Mouse (Mus musculus) myocyte (in vitro differentiated cells): ENCODE measurements around the gene Dusp12. TPM values are rescaled to one million over a fixed set of nuclear protein-coding genes. Genes with fewer than 3 reads are reported as not detected.

ENCODE experiments used
- H3K27me3 ChIP-seq: one replicate; pipeline ENCODE4 v1.6.1; 2011; ENCODE audit not compliant: control insufficient read depth, insufficient read depth, insufficient read length
- H3K36me3 ChIP-seq: one replicate; pipeline ENCODE4 v1.6.1; 2011; ENCODE audit not compliant: control insufficient read depth, insufficient read depth
- H3K4me2 ChIP-seq: one replicate; pipeline ENCODE4 v1.6.1; 2011; ENCODE audit warnings: low read depth, control low read depth
- H3K4me3 ChIP-seq: one replicate; pipeline ENCODE4 v1.5.1; 2011; ENCODE audit warnings: mild to moderate bottlenecking, control low read depth, moderate library complexity
- H3K79me2 ChIP-seq: one replicate; pipeline ENCODE4 v1.6.1; 2011; ENCODE audit not compliant: control insufficient read depth, insufficient read depth
- H3ac ChIP-seq: one replicate; pipeline ENCODE4 v1.6.1; 2011; ENCODE audit not compliant: control insufficient read depth, insufficient read length
- CEBPB ChIP-seq: IDR thresholded peaks from 2 replicates; pipeline ENCODE4 v1.6.1; 2011; ENCODE audit warnings: mild to moderate bottlenecking, moderate library complexity; ENCODE audit not compliant: poor library complexity, insufficient read depth, severe bottlenecking
- E2F4 ChIP-seq: IDR thresholded peaks from one replicate; pipeline ENCODE4 v1.6.1; 2011; ENCODE audit warnings: mild to moderate bottlenecking, control low read depth, moderate library complexity; ENCODE audit not compliant: insufficient read depth
- MAX ChIP-seq: IDR thresholded peaks from one replicate; pipeline ENCODE4 v1.6.1; 2011; ENCODE audit warnings: low read depth, mild to moderate bottlenecking, control low read depth
- MYOD1 ChIP-seq, 3 experiments: IDR thresholded peaks; one replicate each; pipeline ENCODE4 v1.6.1; 2011; ENCODE audit warnings: control low read depth in 2 of 3, low read depth in 2 of 3, mild to moderate bottlenecking in 2 of 3, moderate library complexity in 1 of 3; ENCODE audit not compliant: insufficient read length in 2 of 3, control insufficient read depth in 1 of 3
- MYOG ChIP-seq, 3 experiments: IDR thresholded peaks; one replicate each; pipeline ENCODE4 v1.6.1; 2011; ENCODE audit warnings: control low read depth in 2 of 3, low read depth in 2 of 3, mild to moderate bottlenecking in 2 of 3; ENCODE audit not compliant: insufficient read length in 2 of 3, control insufficient read depth in 1 of 3, insufficient read depth in 1 of 3
- POLR2A ChIP-seq: IDR thresholded peaks from one replicate; pipeline ENCODE4 v1.6.1; 2011; ENCODE audit warnings: low read depth, mild to moderate bottlenecking, control low read depth, moderate library complexity; ENCODE audit not compliant: insufficient read length
- POLR2AphosphoS2 ChIP-seq: IDR thresholded peaks from one replicate; pipeline ENCODE4 v1.6.1; 2011; ENCODE audit warnings: low read depth, control low read depth; ENCODE audit not compliant: insufficient read length
- REST ChIP-seq: IDR thresholded peaks from one replicate; pipeline ENCODE4 v1.6.1; 2011; ENCODE audit warnings: mild to moderate bottlenecking, control low read depth, moderate library complexity; ENCODE audit not compliant: insufficient read depth, insufficient read length
- SRF ChIP-seq: IDR thresholded peaks from one replicate; pipeline ENCODE4 v1.6.1; 2011; ENCODE audit warnings: low read depth; ENCODE audit not compliant: control insufficient read depth, insufficient read length
- TCF12 ChIP-seq: IDR thresholded peaks from one replicate; pipeline ENCODE4 v1.6.1; 2011; ENCODE audit warnings: mild to moderate bottlenecking, control low read depth; ENCODE audit not compliant: poor library complexity, insufficient read depth, severe bottlenecking
- TCF3 ChIP-seq: IDR thresholded peaks from one replicate; pipeline ENCODE4 v1.6.1; 2011; ENCODE audit warnings: low read depth, control low read depth; ENCODE audit not compliant: insufficient read length
- USF1 ChIP-seq: IDR thresholded peaks from one replicate; pipeline ENCODE4 v1.6.1; 2011; ENCODE audit warnings: low read depth, mild to moderate bottlenecking, control low read depth, moderate library complexity
- polyA plus RNA-seq: library from polyadenylated mRNA; unstranded; fragments of >200 nt; fragmentation: generic; extraction: Trizol; gene quantifications from one replicate; pipeline ENCODE4 v1.2.1, GENCODE M21; 2012; ENCODE audit warnings: missing spikeins

Gene Dusp12
- polyA plus RNA-seq, 1 experiment = 26.8 TPM

- TF ChIP-seq MAX (no peak), MYOD1 (IDR thresholded peaks at IDR 0.05; ENCODE audit: control insufficient read depth in 1 of 3, insufficient read length in 2 of 3, low read depth in 2 of 3) (no peak)
- Histone ChIP-seq H3K36me3 (no peaks in the 10 kb centered on the region), H3K27me3 (no peaks in the 10 kb centered on the region), H3K4me2 (peak overlapping the region; percentile 53), H3ac (no peak overlapping the region), H3K79me2 (no peaks in the 10 kb centered on the region), H3K4me3 (no peak overlapping the region)
Measured at GRCm38 (mm10) chr1:170900799-170901467, 15.6 kb upstream of the Dusp12 start.

- no peaks in the 10 kb centered on the region for H3K27me3 ChIP-seq
Measured at GRCm38 (mm10) chr1:170898413-170899075, 13.2 kb upstream of the Dusp12 start.

GRCm38 (mm10) chr1:170896651-170897281, 11.4 kb upstream of the Dusp12 start:
- no peaks in the 10 kb centered on the region for H3K79me2 ChIP-seq
- H3K27me3 ChIP-seq = no peaks in the 10 kb centered on the region
- H3K4me3 ChIP-seq = no peak overlapping the region
- no peak overlapping the region for H3K4me2 ChIP-seq
- H3ac ChIP-seq = no peak overlapping the region
- TF ChIP-seq TCF3 = no peak
- no peak for TF ChIP-seq E2F4
- TF ChIP-seq POLR2A = no peak
- no peak for TF ChIP-seq REST
- TF ChIP-seq MAX = no peak
- TF ChIP-seq TCF12 = no peak
- TF ChIP-seq MYOD1 (IDR thresholded peaks at IDR 0.05; ENCODE audit: control insufficient read depth in 1 of 3, insufficient read length in 2 of 3, low read depth in 2 of 3) = no peak
- no peak for TF ChIP-seq POLR2AphosphoS2
- TF ChIP-seq MYOG (IDR thresholded peaks at IDR 0.05; ENCODE audit: control insufficient read depth in 1 of 3, insufficient read depth in 1 of 3, insufficient read length in 2 of 3, low read depth in 2 of 3) = no peak
- no peak for TF ChIP-seq CEBPB
- no peak for TF ChIP-seq USF1
- TF ChIP-seq SRF = no peak
- H3K36me3 ChIP-seq = no peaks in the 10 kb centered on the region

More at GRCm38 (mm10) chr1:170898413-170899075, 13.2 kb upstream of the Dusp12 start:
- H3K36me3 ChIP-seq = no peaks in the 10 kb centered on the region
- H3K4me3 ChIP-seq = no peak overlapping the region
- no peaks in the 10 kb centered on the region for H3K79me2 ChIP-seq
- H3K4me2 ChIP-seq = no peak overlapping the region
- no peak overlapping the region for H3ac ChIP-seq
- TF ChIP-seq POLR2A = no peak
- TF ChIP-seq MYOG (IDR thresholded peaks at IDR 0.05; ENCODE audit: control insufficient read depth in 1 of 3, insufficient read depth in 1 of 3, insufficient read length in 2 of 3, low read depth in 2 of 3) = no peak
- TF ChIP-seq TCF12 = no peak
- no peak for TF ChIP-seq E2F4
- TF ChIP-seq REST = no peak
- TF ChIP-seq USF1 = no peak
- no peak for TF ChIP-seq SRF
- TF ChIP-seq MYOD1 (IDR thresholded peaks at IDR 0.05; ENCODE audit: control insufficient read depth in 1 of 3, insufficient read length in 2 of 3, low read depth in 2 of 3) = no peak
- TF ChIP-seq CEBPB = no peak

- Histone ChIP-seq H3K36me3 (no peaks in the 10 kb centered on the region), H3K4me3 (no peak overlapping the region), H3K79me2 (no peaks in the 10 kb centered on the region), H3ac (no peak overlapping the region), H3K27me3 (no peaks in the 10 kb centered on the region), H3K4me2 (no peak overlapping the region)
- TF ChIP-seq USF1 = no peak
- TF ChIP-seq POLR2AphosphoS2 = no peak
- no peak for TF ChIP-seq MAX
- no peak for TF ChIP-seq REST
- no peak for TF ChIP-seq SRF
- no peak for TF ChIP-seq E2F4
- no peak for TF ChIP-seq CEBPB
- TF ChIP-seq MYOG (IDR thresholded peaks at IDR 0.05; ENCODE audit: control insufficient read depth in 1 of 3, insufficient read depth in 1 of 3, insufficient read length in 2 of 3, low read depth in 2 of 3) = no peak
- TF ChIP-seq MYOD1 (IDR thresholded peaks at IDR 0.05; ENCODE audit: control insufficient read depth in 1 of 3, insufficient read length in 2 of 3, low read depth in 2 of 3) = no peak
- no peak for TF ChIP-seq TCF3
- no peak for TF ChIP-seq POLR2A
- TF ChIP-seq TCF12 = no peak
Measured at GRCm38 (mm10) chr1:170894603-170895602, 9.6 kb upstream of the Dusp12 start.
